Mouse (Mus musculus) lung, postnatal 0 days (tissue): ENCODE results near the gene Tnfaip8l1.

Source experiments
- CTCF ChIP-seq: IDR thresholded peaks from 2 replicates; pipeline ENCODE4 v1.5.1; 2016; ENCODE audit warnings: antibody characterized with exemption, mild to moderate bottlenecking
- EP300 ChIP-seq: IDR thresholded peaks from 2 replicates; pipeline ENCODE4 v1.6.1; 2016; ENCODE audit warnings: antibody characterized with exemption, mild to moderate bottlenecking, control low read depth

DNA sequence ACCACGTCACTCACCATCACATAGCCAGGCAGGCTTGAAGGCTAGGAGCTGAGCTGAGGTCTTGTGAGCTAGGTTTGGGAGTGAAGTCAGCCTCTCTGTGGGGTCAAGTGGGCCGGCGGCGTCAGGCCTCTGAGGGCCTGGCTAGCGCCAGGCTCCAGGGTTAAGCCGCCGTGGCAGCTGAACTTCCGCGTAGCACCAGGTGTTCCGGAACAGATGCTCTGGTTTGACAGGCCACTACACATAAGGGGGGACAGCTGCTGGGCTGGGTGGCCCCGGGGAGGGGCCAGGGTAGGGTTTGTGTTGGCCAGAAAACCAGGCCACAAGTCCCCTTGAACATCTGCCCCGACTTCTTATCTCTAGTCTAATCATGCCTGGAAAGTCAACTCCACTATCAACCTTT lies 14.9 kb upstream of the Tnfaip8l1 start:
- TF ChIP-seq CTCF = no peak
- no peak for TF ChIP-seq EP300
